Mouse (Mus musculus): ENCODE results near the gene Cd7. TPM values are rescaled to one million over a fixed set of nuclear protein-coding genes. Genes with fewer than 3 reads are reported as not detected.

The Cd7 gene
- polyA plus RNA-seq, 1 experiment from 2014 or later = not detected

GRCm38 (mm10) chr11:121058956-121059355 is 19.7 kb upstream of the Cd7 start:
- Histone ChIP-seq H3K4me3 (ENCODE audit: control insufficient read depth in 1 of 2, insufficient read depth in 1 of 2, low read depth in 1 of 2, low read length in 2 of 2) (no peak overlapping the region), H3K4me1 (ENCODE audit: control insufficient read depth in 2 of 2, insufficient read depth in 2 of 2, low read length in 2 of 2) (peaks cover 4 to 9% of the 10 kb centered on the region in 2 experiments), H3K27me3 (ENCODE audit: control insufficient read depth, insufficient read depth, low read length) (no peaks in the 10 kb centered on the region), H3K9me3 (ENCODE audit: control insufficient read depth, low read length) (no peaks in the 10 kb centered on the region), H3K27ac (replicated peaks in 1 of 2; ENCODE audit: control insufficient read depth in 1 of 2, insufficient read depth in 1 of 2, low read depth in 2 of 2, low read length in 2 of 2) (no peak overlapping the region), H3K9ac (ENCODE audit: low read length) (no peak overlapping the region), H3K36me3 (ENCODE audit: control insufficient read depth, insufficient read depth, low read length) (no peaks in the 10 kb centered on the region), H3K4me2 (ENCODE audit: low read length) (no peak overlapping the region)
- 92% methylated on average over 4 of the region's 4 CpGs for WGBS
- no peak for ATAC-seq (ENCODE audit: insufficient number of reproducible peaks, insufficient read depth, low FRiP score, low read depth)

- no peaks in the 10 kb centered on the region for H3K27me3 ChIP-seq (ENCODE audit: control insufficient read depth, insufficient read depth, low read length)
- peaks cover 4 to 9% of the 10 kb centered on the region in 2 experiments for H3K4me1 ChIP-seq (ENCODE audit: control insufficient read depth in 2 of 2, insufficient read depth in 2 of 2, low read length in 2 of 2)
- H3K4me3 ChIP-seq (ENCODE audit: control insufficient read depth in 1 of 2, insufficient read depth in 1 of 2, low read depth in 1 of 2, low read length in 2 of 2) = no peak overlapping the region
- WGBS = 80% methylated on average over 5 of the region's 5 CpGs
- ATAC-seq (ENCODE audit: insufficient number of reproducible peaks, insufficient read depth, low FRiP score, low read depth) = no peak
- no peak overlapping the region for H3K9ac ChIP-seq (ENCODE audit: low read length)
- H3K36me3 ChIP-seq (ENCODE audit: control insufficient read depth, insufficient read depth, low read length) = no peaks in the 10 kb centered on the region
- no peak overlapping the region for H3K27ac ChIP-seq (replicated peaks in 1 of 2; ENCODE audit: control insufficient read depth in 1 of 2, insufficient read depth in 1 of 2, low read depth in 2 of 2, low read length in 2 of 2)
- no peak overlapping the region for H3K4me2 ChIP-seq (ENCODE audit: low read length)
- H3K9me3 ChIP-seq (ENCODE audit: control insufficient read depth, low read length) = no peaks in the 10 kb centered on the region
Observed at GRCm38 (mm10) chr11:121058122-121058521, 18.9 kb upstream of the Cd7 start.

- H3K9me3 ChIP-seq (ENCODE audit: control insufficient read depth, low read length) = no peaks in the 10 kb centered on the region
- no peak overlapping the region for H3K4me3 ChIP-seq (ENCODE audit: control insufficient read depth in 1 of 2, insufficient read depth in 1 of 2, low read depth in 1 of 2, low read length in 2 of 2)
- H3K4me2 ChIP-seq (ENCODE audit: low read length) = no peak overlapping the region
- no peak for ATAC-seq (ENCODE audit: insufficient number of reproducible peaks, insufficient read depth, low FRiP score, low read depth)
- no peak overlapping the region for H3K9ac ChIP-seq (ENCODE audit: low read length)
- peaks cover 3 to 6% of the 10 kb centered on the region in 2 experiments for H3K4me1 ChIP-seq (ENCODE audit: control insufficient read depth in 2 of 2, insufficient read depth in 2 of 2, low read length in 2 of 2)
- H3K36me3 ChIP-seq (ENCODE audit: control insufficient read depth, insufficient read depth, low read length) = no peaks in the 10 kb centered on the region
- H3K27me3 ChIP-seq (ENCODE audit: control insufficient read depth, insufficient read depth, low read length) = no peaks in the 10 kb centered on the region
- no peak overlapping the region for H3K27ac ChIP-seq (replicated peaks in 1 of 2; ENCODE audit: control insufficient read depth in 1 of 2, insufficient read depth in 1 of 2, low read depth in 2 of 2, low read length in 2 of 2)
- WGBS = 46% methylated on average over 7 of the region's 7 CpGs
Observed at GRCm38 (mm10) chr11:121056536-121057236, 17.5 kb upstream of the Cd7 start.

GRCm38 (mm10) chr11:121053536-121053935 is 14.3 kb upstream of the Cd7 start:
- no peak overlapping the region for H3K4me3 ChIP-seq (ENCODE audit: control insufficient read depth in 1 of 2, insufficient read depth in 1 of 2, low read depth in 1 of 2, low read length in 2 of 2)
- no peak overlapping the region for H3K9ac ChIP-seq (ENCODE audit: low read length)
- no peaks in the 10 kb centered on the region for H3K36me3 ChIP-seq (ENCODE audit: control insufficient read depth, insufficient read depth, low read length)
- H3K27me3 ChIP-seq (ENCODE audit: control insufficient read depth, insufficient read depth, low read length) = no peaks in the 10 kb centered on the region
- no peaks in the 10 kb centered on the region for H3K9me3 ChIP-seq (ENCODE audit: control insufficient read depth, low read length)
- H3K27ac ChIP-seq (replicated peaks in 1 of 2; ENCODE audit: control insufficient read depth in 1 of 2, insufficient read depth in 1 of 2, low read depth in 2 of 2, low read length in 2 of 2) = no peak overlapping the region
- no peaks in the 10 kb centered on the region; a peak in 1 of 4 replicates for H3K4me1 ChIP-seq (ENCODE audit: control insufficient read depth in 2 of 2, insufficient read depth in 2 of 2, low read length in 2 of 2)
- WGBS = 12% methylated on average over 8 of the region's 8 CpGs
- no peak overlapping the region for H3K4me2 ChIP-seq (ENCODE audit: low read length)
- no peak for ATAC-seq (ENCODE audit: insufficient number of reproducible peaks, insufficient read depth, low FRiP score, low read depth)

- WGBS = 67% methylated on average over 4 of the region's 4 CpGs
Observed at GRCm38 (mm10) chr11:121052387-121052786, 13.2 kb upstream of the Cd7 start.

GRCm38 (mm10) chr11:121051793-121052192 is 12.6 kb upstream of the Cd7 start:
- no peak for ATAC-seq (ENCODE audit: insufficient number of reproducible peaks, insufficient read depth, low FRiP score, low read depth)
- H3K9ac ChIP-seq (ENCODE audit: low read length) = no peak overlapping the region
- no peak overlapping the region for H3K4me3 ChIP-seq (ENCODE audit: control insufficient read depth in 1 of 2, insufficient read depth in 1 of 2, low read depth in 1 of 2, low read length in 2 of 2)
- no peak overlapping the region for H3K27ac ChIP-seq (replicated peaks in 1 of 2; ENCODE audit: control insufficient read depth in 1 of 2, insufficient read depth in 1 of 2, low read depth in 2 of 2, low read length in 2 of 2)
- H3K9me3 ChIP-seq (ENCODE audit: control insufficient read depth, low read length) = no peaks in the 10 kb centered on the region
- WGBS = 23% methylated on average over 1 of the region's 1 CpGs
- H3K4me1 ChIP-seq (ENCODE audit: control insufficient read depth in 2 of 2, insufficient read depth in 2 of 2, low read length in 2 of 2) = no peaks in the 10 kb centered on the region; a peak in 1 of 4 replicates
- H3K4me2 ChIP-seq (ENCODE audit: low read length) = no peak overlapping the region
- H3K36me3 ChIP-seq (ENCODE audit: control insufficient read depth, insufficient read depth, low read length) = no peaks in the 10 kb centered on the region
- H3K27me3 ChIP-seq (ENCODE audit: control insufficient read depth, insufficient read depth, low read length) = 0 out of 2 replicates have a peak, but pooled peaks cover 3% of the 10 kb centered on the region

More at GRCm38 (mm10) chr11:121052387-121052786, 13.2 kb upstream of the Cd7 start:
- no peak for ATAC-seq (ENCODE audit: insufficient number of reproducible peaks, insufficient read depth, low FRiP score, low read depth)
- H3K4me3 ChIP-seq (ENCODE audit: control insufficient read depth in 1 of 2, insufficient read depth in 1 of 2, low read depth in 1 of 2, low read length in 2 of 2) = no peak overlapping the region
- no peaks in the 10 kb centered on the region for H3K9me3 ChIP-seq (ENCODE audit: control insufficient read depth, low read length)
- H3K9ac ChIP-seq (ENCODE audit: low read length) = no peak overlapping the region
- no peak overlapping the region for H3K4me2 ChIP-seq (ENCODE audit: low read length)
- no peak overlapping the region for H3K27ac ChIP-seq (replicated peaks in 1 of 2; ENCODE audit: control insufficient read depth in 1 of 2, insufficient read depth in 1 of 2, low read depth in 2 of 2, low read length in 2 of 2)
- H3K4me1 ChIP-seq (ENCODE audit: control insufficient read depth in 2 of 2, insufficient read depth in 2 of 2, low read length in 2 of 2) = no peaks in the 10 kb centered on the region; a peak in 1 of 4 replicates
- no peaks in the 10 kb centered on the region for H3K36me3 ChIP-seq (ENCODE audit: control insufficient read depth, insufficient read depth, low read length)
- H3K27me3 ChIP-seq (ENCODE audit: control insufficient read depth, insufficient read depth, low read length) = 0 out of 2 replicates have a peak, but pooled peaks cover under 1% of the 10 kb centered on the region

- no peaks in the 10 kb centered on the region for H3K36me3 ChIP-seq (ENCODE audit: control insufficient read depth, insufficient read depth, low read length)
- no peak overlapping the region for H3K9ac ChIP-seq (ENCODE audit: low read length)
- WGBS = 70% methylated on average over 1 of the region's 1 CpGs
- H3K4me3 ChIP-seq (ENCODE audit: control insufficient read depth in 1 of 2, insufficient read depth in 1 of 2, low read depth in 1 of 2, low read length in 2 of 2) = no peak overlapping the region
- no peak for ATAC-seq (ENCODE audit: insufficient number of reproducible peaks, insufficient read depth, low FRiP score, low read depth)
- H3K27me3 ChIP-seq (ENCODE audit: control insufficient read depth, insufficient read depth, low read length) = 0 out of 2 replicates have a peak, but pooled peaks cover 3% of the 10 kb centered on the region
- H3K9me3 ChIP-seq (ENCODE audit: control insufficient read depth, low read length) = no peaks in the 10 kb centered on the region
- no peak overlapping the region for H3K27ac ChIP-seq (replicated peaks in 1 of 2; ENCODE audit: control insufficient read depth in 1 of 2, insufficient read depth in 1 of 2, low read depth in 2 of 2, low read length in 2 of 2)
- H3K4me1 ChIP-seq (ENCODE audit: control insufficient read depth in 2 of 2, insufficient read depth in 2 of 2, low read length in 2 of 2) = no peaks in the 10 kb centered on the region; a peak in 1 of 4 replicates
- H3K4me2 ChIP-seq (ENCODE audit: low read length) = no peak overlapping the region
Observed at GRCm38 (mm10) chr11:121049840-121050239, 10.6 kb upstream of the Cd7 start.

All from heart, embryonic 14.5 days (tissue).